Mouse (Mus musculus): Measurements from ENCODE around the gene Pnpla2.

DNA sequence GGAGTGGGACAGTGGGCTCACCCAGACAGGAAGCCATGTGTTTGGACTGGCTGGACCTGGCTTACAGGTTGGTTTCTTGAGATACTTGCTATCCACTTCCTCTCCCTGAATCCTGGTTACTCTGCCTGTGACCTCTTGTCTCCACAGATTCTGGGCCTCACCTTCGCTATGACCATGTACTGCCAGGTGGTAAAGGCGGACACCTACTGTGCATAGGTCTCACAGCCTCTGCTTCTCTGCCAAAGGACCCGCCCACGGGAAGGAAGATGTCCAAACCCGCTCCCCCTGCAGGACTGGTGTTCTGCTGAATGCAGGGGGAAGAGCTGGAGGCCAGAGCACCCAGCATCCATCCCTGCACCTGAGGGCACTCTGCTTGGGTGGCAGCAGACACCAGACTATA is 37.7 kb downstream of the Pnpla2 start:
- TF ChIP-seq CTCF (IDR thresholded peaks at IDR 0.05; ENCODE audit: control insufficient read depth, insufficient read depth, insufficient replicate concordance, low read depth, low read length), result no peak
- TF ChIP-seq POLR2A (IDR thresholded peaks at IDR 0.05; ENCODE audit: control insufficient read depth, low read depth, low read length), result no peak
